Mouse (Mus musculus): ENCODE data around the gene Trim47.
A peak's percentile ranks its signal among the peaks of the same experiment; 100 is the strongest.

- peak; percentile 62 for TF ChIP-seq CTCF (IDR thresholded peaks at IDR 0.05; ENCODE audit: borderline replicate concordance, control insufficient read depth, extremely low read depth, insufficient read depth, low read length, poor library complexity)
- peak; percentile 84 for TF ChIP-seq POLR2A (IDR thresholded peaks at IDR 0.05; ENCODE audit: control insufficient read depth, extremely low read depth, insufficient read depth, low read length, poor library complexity)
These were observed 40.5 kb downstream of the Trim47 start, which contains the start of gene Wbp2 for GRCm38 (mm10) chr11:116086258-116087193.

Data from thymus, adult 2 months (tissue).